Mouse (Mus musculus): Measurements from ENCODE around the gene Nop58.
A peak's percentile ranks its signal among the peaks of the same experiment; 100 is the strongest.
"Not testable (repeated sequence)": the region's sequence is repeated elsewhere in the genome, so short reads cannot be mapped to it uniquely, and the experiment has no call there.

Gene Nop58

GRCm38 (mm10) chr1:59684819-59685755 lies at the start of gene Nop58:
Gene Nop58 (plus strand): TSS chr1:59684971.
- peak; percentile 93 for DNase-seq (ENCODE audit: extremely low read depth, insufficient read length, low spot score)

DNA sequence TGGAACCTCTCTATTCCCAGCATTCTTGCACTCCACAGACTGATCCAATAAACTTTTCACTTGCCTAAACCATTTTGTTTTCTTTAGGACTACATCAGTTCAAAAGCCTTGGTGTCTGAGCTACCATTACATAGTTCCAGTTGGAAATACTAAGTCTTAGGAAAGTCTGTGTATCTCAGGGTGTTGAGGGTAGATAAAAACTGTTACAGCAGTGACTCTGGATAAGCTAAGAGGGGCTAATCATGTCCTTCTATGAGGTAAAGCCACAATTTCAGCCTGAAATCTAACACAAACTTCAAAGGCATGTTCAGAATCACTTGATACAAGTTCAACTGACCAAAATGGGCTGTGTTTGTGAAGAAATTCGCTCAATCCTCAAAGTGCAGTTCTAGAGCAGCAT lies 48.4 kb upstream of the Nop58 start:
- DNase-seq (ENCODE audit: extremely low read depth, insufficient read length, low spot score), result no peak

DNA sequence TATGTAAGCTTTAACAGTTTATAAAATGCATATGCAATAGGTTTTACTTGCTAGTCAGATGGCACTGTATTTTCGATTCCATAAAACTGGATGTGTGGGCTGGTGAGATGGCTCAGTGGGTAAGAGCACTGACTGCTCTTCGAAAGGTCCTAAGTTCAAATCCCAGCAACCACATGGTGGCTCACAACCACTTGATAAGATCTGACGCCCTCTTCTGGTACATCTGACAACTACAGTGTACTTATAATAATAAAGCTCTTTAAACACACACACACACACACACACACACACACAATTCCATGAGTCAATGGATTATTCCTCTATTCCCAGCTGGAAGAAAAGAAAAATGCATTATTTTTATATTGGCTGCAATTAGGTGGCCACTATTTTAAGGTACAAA lies 46.4 kb upstream of the Nop58 start:
- DNase-seq (ENCODE audit: extremely low read depth, insufficient read length, low spot score), result no peak

GRCm38 (mm10) chr1:59642488-59642887 lies 42.3 kb upstream of the Nop58 start:
- DNase-seq (ENCODE audit: extremely low read depth, insufficient read length, low spot score), result no peak

DNA sequence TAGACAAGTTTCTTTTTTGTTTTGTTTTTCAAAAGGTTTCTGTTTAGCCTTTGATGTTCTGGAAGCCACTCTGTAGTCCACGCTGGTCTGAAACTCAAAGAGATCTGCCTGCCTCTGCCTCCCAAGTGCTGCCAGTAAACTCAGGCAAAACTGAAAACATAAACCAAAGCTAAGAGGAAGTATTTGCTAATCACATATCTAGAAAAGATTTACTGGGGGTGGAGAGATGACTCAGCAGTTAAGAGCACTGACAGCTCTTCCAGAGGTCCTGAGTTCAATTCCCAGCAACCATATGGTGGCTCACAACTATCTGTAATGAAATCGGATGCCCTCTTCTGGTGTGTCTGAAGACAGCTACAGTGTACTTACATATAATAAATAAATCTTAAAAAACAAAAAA lies 38.3 kb upstream of the Nop58 start:
- DNase-seq (ENCODE audit: extremely low read depth, insufficient read length, low spot score), result not testable (repeated sequence)

DNA sequence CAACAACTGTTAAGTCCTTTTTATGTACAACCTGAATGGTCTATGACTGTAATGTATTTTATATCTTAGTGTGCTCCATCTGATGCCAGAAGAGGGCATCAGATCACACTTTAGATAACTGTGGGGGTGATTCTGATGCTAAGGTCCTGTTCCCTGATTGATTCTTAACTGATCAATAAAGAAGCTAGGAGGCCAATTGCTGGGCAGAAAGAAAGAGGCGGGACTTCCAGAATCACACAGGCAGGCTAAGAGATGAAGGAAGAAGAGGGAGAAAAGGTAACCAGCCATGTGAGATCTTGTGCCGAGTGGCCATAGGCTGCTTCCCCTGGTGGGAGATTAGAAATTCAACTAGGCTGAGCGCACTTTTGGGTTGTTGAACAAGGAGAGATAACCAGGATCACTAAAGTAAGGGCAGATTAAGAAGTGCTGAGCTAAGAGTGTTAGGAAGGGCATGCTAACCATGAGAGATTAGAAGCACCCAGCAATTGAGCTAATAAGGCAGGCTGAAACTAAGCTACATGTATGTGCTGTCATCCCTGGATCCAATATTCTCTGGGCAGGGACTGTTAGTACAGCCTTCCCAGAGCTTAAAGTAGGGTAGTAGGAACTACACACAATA lies 33.5 kb upstream of the Nop58 start:
- no peak for DNase-seq (ENCODE audit: extremely low read depth, insufficient read length, low spot score)

GRCm38 (mm10) chr1:59653243-59653911 lies 31.4 kb upstream of the Nop58 start:
- no peak for DNase-seq (ENCODE audit: extremely low read depth, insufficient read length, low spot score)

DNA sequence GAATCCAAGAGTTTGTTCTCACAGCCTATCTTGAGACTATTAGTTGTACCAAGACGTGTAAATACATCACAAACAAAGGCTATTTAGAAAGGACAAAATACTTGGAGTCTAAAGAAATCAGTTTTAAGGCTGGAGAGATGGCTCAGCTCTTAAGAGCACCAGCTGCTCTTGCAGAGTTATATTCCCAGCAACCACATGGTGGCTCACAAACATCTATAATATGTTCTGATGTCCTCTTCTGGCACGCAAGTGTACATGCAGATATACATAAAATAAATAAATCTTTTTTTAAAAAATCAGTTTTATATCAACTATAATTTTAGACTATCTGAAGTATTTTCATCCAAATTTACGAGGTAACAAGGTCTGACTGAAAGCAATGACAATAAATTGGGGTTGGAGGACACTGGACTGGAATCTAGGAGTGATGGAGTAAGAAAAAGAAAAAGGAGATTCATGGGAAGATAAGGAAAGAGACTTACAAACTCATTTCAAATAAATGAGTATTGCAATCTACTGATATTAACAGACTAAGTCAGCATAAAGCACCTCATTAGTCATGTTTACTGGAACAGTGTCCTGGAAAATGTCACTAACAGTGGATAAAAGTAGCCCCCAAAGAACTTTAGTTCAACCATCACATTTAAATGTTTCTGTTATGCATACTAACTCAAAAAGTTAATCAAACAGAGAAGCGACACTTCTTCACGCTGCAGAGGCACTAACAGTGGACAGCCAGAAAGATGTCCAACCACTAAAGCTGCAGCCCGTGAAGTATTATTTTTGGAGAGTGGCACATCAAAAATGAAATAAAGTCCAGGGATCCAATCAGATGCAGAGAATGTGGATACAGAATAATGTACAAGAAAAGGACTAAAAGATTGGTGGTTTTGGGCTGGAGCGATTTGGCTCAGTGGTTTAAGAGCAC lies 28.3 kb upstream of the Nop58 start:
- no peak for DNase-seq (ENCODE audit: extremely low read depth, insufficient read length, low spot score)

DNA sequence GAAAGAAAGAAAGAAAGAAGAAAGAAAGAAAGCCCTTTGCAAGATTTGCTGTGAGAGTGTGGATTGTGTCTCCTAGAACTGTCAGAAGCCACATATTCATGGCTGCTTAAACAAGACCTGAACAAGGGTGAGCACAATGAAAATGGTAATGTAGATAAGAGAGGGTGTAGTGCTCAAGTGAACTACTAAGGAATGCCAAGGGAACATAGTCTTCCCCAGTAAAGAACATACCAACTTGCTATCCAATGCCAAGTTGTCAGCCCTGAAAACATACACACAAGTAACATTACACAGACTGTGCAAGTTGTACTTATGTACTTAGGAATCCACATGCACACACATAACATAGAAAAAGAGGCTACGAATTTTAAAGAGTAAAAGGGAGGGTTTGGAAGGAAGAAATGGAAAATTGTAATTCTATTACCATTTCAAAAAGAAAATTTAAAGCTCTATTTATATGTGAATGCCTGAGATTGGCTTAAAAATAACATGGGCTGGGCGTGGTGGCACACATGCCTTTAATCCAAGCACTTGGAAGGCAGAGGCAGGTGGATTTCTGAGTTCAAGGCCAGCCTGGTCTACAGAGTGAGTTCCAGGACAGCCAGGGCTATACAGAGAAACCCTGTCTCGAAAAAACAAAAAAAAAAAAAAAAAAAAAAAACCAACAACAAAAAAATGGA lies 21.2 kb upstream of the Nop58 start:
- DNase-seq (ENCODE audit: extremely low read depth, insufficient read length, low spot score), result no peak

GRCm38 (mm10) chr1:59668871-59669270 lies 15.9 kb upstream of the Nop58 start:
- DNase-seq (ENCODE audit: extremely low read depth, insufficient read length, low spot score), result no peak

DNA sequence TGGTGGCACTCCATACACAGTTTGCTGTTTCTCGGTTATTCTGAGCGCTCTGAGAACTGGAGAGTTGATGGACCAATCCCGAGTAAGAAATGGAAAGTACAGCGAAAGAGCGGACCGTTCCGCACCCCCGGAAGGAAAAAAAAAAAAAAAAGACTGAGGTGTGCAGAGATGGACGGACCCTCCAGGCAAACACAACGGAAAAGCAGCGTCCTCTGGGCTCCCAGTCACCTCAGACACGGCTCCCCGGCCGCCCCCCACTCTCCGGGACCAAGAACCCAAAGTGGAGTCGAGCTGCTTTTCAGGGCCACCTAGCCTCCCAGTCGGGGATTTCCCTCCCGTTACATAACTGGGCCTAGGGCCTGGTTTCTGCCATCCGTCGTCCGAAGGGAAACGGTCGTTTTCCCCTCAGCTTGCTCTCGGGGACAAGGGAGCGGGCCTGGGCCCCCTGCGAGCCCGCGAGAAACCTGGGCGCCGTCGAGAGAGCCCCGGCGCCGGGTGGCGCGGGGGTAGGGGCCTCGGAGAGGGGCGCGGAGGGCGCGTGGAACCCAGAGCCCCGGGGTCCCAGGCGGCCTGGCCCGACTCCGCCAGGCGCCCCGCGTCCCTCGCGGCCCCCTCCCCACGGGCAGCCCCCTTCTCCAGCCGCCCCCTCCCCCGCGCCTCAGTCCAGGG lies 14.7 kb upstream of the Nop58 start:
- DNase-seq (ENCODE audit: extremely low read depth, insufficient read length, low spot score), result peak; percentile 60

GRCm38 (mm10) chr1:59670641-59671168 lies 14.1 kb upstream of the Nop58 start, which contains the start of gene Sumo1:
Gene Sumo1 (minus strand): TSS chr1:59670834.
- DNase-seq (ENCODE audit: extremely low read depth, insufficient read length, low spot score), result peak; percentile 88

GRCm38 (mm10) chr1:59673661-59674060 lies 11.1 kb upstream of the Nop58 start:
- no peak for DNase-seq (ENCODE audit: extremely low read depth, insufficient read length, low spot score)

DNA sequence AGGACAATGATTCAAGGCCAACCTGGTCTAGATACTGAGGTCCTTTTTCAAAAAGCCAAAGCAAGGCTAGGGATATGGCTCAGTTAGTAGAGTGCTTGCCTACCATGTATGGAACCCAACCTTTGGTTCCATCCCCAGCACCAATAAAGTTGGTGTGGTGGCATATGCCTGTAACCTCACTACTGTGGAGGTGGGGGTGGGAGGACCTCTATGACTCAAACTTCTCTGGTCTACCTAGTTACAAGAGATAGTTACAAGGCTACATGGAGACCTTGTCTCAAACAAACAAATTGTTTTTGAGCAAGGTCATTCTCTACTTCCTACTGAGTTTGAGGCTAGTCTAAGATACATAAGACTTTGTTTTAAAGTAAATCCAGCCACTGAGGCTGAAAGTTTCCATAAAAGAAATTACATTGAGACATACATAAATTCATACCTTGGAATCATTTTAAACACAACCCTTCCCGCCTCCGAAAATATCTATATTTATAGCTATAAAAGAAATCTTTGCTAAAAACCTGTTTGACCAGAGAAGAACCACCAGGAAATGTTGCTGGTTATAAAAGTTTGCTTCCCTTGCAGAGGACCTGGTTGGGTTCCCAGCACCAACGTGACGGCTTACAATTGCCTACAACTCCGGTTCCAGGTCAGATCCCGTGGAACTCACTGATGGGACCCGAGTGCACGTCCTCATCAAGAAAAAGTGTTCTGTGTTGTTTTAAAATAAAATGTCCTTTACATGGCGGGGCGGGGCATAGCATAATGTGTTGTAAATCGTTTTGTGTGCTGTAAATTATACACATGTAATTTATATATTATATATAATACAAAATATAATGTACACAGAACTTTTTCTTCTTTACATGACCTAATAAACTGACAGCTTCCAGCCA lies 599 bp upstream of the Nop58 start:
- no peak for DNase-seq (ENCODE audit: extremely low read depth, insufficient read length, low spot score)

GRCm38 (mm10) chr1:59687493-59687892 lies 2.7 kb downstream of the Nop58 start:
- DNase-seq (ENCODE audit: extremely low read depth, insufficient read length, low spot score), result peak; percentile 27

- peak; percentile 11 for DNase-seq (ENCODE audit: extremely low read depth, insufficient read length, low spot score)
Observed at GRCm38 (mm10) chr1:59690467-59690866, 5.7 kb downstream of the Nop58 start.

GRCm38 (mm10) chr1:59697751-59698150 lies 13.0 kb downstream of the Nop58 start:
- no peak for DNase-seq (ENCODE audit: extremely low read depth, insufficient read length, low spot score)

DNA sequence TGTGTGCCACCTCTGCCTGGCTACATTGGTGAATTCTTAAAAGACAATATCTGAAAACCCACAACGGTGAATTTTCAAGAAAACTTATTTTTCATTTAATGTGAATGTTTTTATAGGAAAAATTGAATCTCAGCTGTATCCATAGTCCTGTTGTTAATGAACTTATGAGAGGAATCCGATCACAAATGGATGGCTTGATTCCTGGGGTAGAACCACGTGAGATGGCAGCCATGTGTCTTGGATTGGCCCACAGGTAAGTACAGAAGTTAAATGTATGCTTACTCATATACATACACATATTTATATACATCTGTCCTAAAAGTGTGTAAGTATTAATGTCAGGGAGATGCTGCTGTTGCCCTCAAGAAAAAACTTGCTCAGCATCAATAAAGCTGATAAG lies 13.4 kb downstream of the Nop58 start:
- no peak for DNase-seq (ENCODE audit: extremely low read depth, insufficient read length, low spot score)

Data from 3134 (cell line).